Mouse (Mus musculus) stomach, embryonic 16.5 days (tissue): Measurements from ENCODE around the gene Fryl. TPM values are rescaled to one million over a fixed set of nuclear protein-coding genes. Genes with fewer than 3 reads are reported as not detected.
A peak's percentile ranks its signal among the peaks of the same experiment; 100 is the strongest.

ENCODE experiments used
- ATAC-seq: fragments of 200-750 bp; cut with Nextera tagmentation; 2 replicates; pipeline ENCODE4 v1.8.0; 2017; ENCODE audit warnings: moderate number of reproducible peaks, moderate TSS enrichment; ENCODE audit not compliant: insufficient read depth, low FRiP score
- H3K27ac ChIP-seq: fragments of 300-500 bp; sonication (generic); 2 replicates; pipeline ENCODE4 v1.5.1; 2014; ENCODE audit warnings: low read length
- H3K27me3 ChIP-seq: fragments of 300-500 bp; sonication (generic); 2 replicates; pipeline ENCODE4 v1.6.1; 2014; ENCODE audit warnings: low read length, control low read depth, mixed read lengths; ENCODE audit not compliant: control insufficient read depth, insufficient read depth
- H3K36me3 ChIP-seq: fragments of 300-500 bp; sonication (generic); 2 replicates; pipeline ENCODE4 v1.6.1; 2014; ENCODE audit warnings: low read length; ENCODE audit not compliant: control insufficient read depth, insufficient read depth
- H3K4me1 ChIP-seq: fragments of 300-500 bp; sonication (generic); 2 replicates; pipeline ENCODE4 v1.6.1; 2014; ENCODE audit warnings: low read length, control low read depth, mixed read lengths; ENCODE audit not compliant: control insufficient read depth, insufficient read depth
- H3K4me2 ChIP-seq: fragments of 300-500 bp; sonication (generic); 2 replicates; pipeline ENCODE4 v1.6.1; 2014; ENCODE audit warnings: low read depth, low read length, mixed read lengths
- H3K4me3 ChIP-seq: fragments of 300-500 bp; sonication (generic); replicated peaks from 2 replicates; pipeline ENCODE4 v1.5.1; 2014; ENCODE audit warnings: mild to moderate bottlenecking, low read length
- H3K9ac ChIP-seq: fragments of 300-500 bp; sonication (generic); 2 replicates; pipeline ENCODE4 v1.6.1; 2014; ENCODE audit warnings: low read length
- H3K9me3 ChIP-seq: fragments of 300-500 bp; sonication (generic); replicated peaks from 2 replicates; pipeline ENCODE4 v1.6.1; 2016; ENCODE audit warnings: low read length, control low read depth; ENCODE audit not compliant: control insufficient read depth
- whole genome bisulfite sequencing: fragments of 180-500 bp; shearing (Covaris S2); extraction: QIAGEN DNeasy Blood & Tissue Kit; methylation state at CpG from one replicate; pipeline ENCODE4 v1.1.7; 2014; 5-methylcytosine and 5-hydroxymethylcytosine counted together
- polyA plus RNA-seq: library from polyadenylated mRNA; unstranded; fragments of >200 nt; fragmentation: Nextera tagmentation; extraction: Ambion mirVana; gene quantifications from 2 replicates; pipeline ENCODE4 v1.2.1, GENCODE M21; 2015

The Fryl gene
- polyA plus RNA-seq, 1 experiment from 2014 or later = 31.6 TPM

- no peak overlapping the region for H3K4me3 ChIP-seq
Measured at GRCm38 (mm10) chr5:73248211-73248610, 8.2 kb downstream of the Fryl start.

GRCm38 (mm10) chr5:73246414-73246813 is 10.0 kb downstream of the Fryl start:
- Histone ChIP-seq H3K4me1 (peaks cover 2% of the 10 kb centered on the region), H3K4me2 (no peak overlapping the region), H3K36me3 (no peaks in the 10 kb centered on the region), H3K27ac (no peak overlapping the region), H3K9ac (no peak overlapping the region), H3K27me3 (no peaks in the 10 kb centered on the region), H3K9me3 (no peaks in the 10 kb centered on the region), H3K4me3 (no peak overlapping the region)
- WGBS = 82% methylated on average over 6 of the region's 6 CpGs
- no peak for ATAC-seq

More at GRCm38 (mm10) chr5:73248211-73248610, 8.2 kb downstream of the Fryl start:
- WGBS = 79% methylated on average over 8 of the region's 8 CpGs
- Histone ChIP-seq H3K9me3 (no peaks in the 10 kb centered on the region), H3K4me1 (peaks cover 8% of the 10 kb centered on the region), H3K9ac (no peak overlapping the region), H3K36me3 (no peaks in the 10 kb centered on the region), H3K27me3 (no peaks in the 10 kb centered on the region), H3K4me2 (no peak overlapping the region), H3K27ac (no peak overlapping the region)
- no peak for ATAC-seq

- Histone ChIP-seq H3K4me3 (no peak overlapping the region), H3K27ac (no peak overlapping the region), H3K4me1 (peaks cover 2% of the 10 kb centered on the region), H3K36me3 (no peaks in the 10 kb centered on the region), H3K27me3 (no peaks in the 10 kb centered on the region), H3K9me3 (no peaks in the 10 kb centered on the region), H3K9ac (no peak overlapping the region), H3K4me2 (peak overlapping the region; percentile 31)
- 49% methylated on average over 13 of the region's 13 CpGs for WGBS
- peak; percentile 47; the same call in 1 of the 2 replicates for ATAC-seq
Measured at GRCm38 (mm10) chr5:73244403-73244802, 12.0 kb downstream of the Fryl start.

GRCm38 (mm10) chr5:73241966-73242365 is 14.5 kb downstream of the Fryl start:
- no peak for ATAC-seq
- whole genome bisulfite sequencing = 74% methylated on average over 8 of the region's 8 CpGs
- Histone ChIP-seq H3K4me3 (no peak overlapping the region), H3K27ac (no peak overlapping the region), H3K9me3 (no peaks in the 10 kb centered on the region), H3K36me3 (no peaks in the 10 kb centered on the region), H3K27me3 (no peaks in the 10 kb centered on the region), H3K4me1 (peaks cover 2% of the 10 kb centered on the region), H3K4me2 (no peak overlapping the region), H3K9ac (no peak overlapping the region)

- ATAC-seq = no peak
- H3K36me3 ChIP-seq = no peaks in the 10 kb centered on the region
- H3K9ac ChIP-seq = no peak overlapping the region
- H3K9me3 ChIP-seq = no peaks in the 10 kb centered on the region
- H3K27me3 ChIP-seq = no peaks in the 10 kb centered on the region
- peaks cover 2% of the 10 kb centered on the region for H3K4me1 ChIP-seq
- no peak overlapping the region for H3K4me3 ChIP-seq
- H3K27ac ChIP-seq = no peak overlapping the region
- no peak overlapping the region for H3K4me2 ChIP-seq
- 58% methylated on average over 10 of the region's 10 CpGs for WGBS
Measured at GRCm38 (mm10) chr5:73241332-73241731, 15.1 kb downstream of the Fryl start.

GRCm38 (mm10) chr5:73240391-73240790 is 16.0 kb downstream of the Fryl start:
- no peaks in the 10 kb centered on the region for H3K27me3 ChIP-seq
- H3K4me3 ChIP-seq = no peak overlapping the region
- no peak overlapping the region for H3K27ac ChIP-seq
- H3K9ac ChIP-seq = no peak overlapping the region
- no peaks in the 10 kb centered on the region for H3K36me3 ChIP-seq
- WGBS = 94% methylated on average over 6 of the region's 6 CpGs
- H3K4me2 ChIP-seq = no peak overlapping the region
- no peak for ATAC-seq
- no peaks in the 10 kb centered on the region for H3K9me3 ChIP-seq
- H3K4me1 ChIP-seq = peaks cover 2% of the 10 kb centered on the region

GRCm38 (mm10) chr5:73236894-73237334 is 19.5 kb downstream of the Fryl start:
- no peak overlapping the region for H3K4me3 ChIP-seq
- H3K27ac ChIP-seq = no peak overlapping the region
- 39% methylated on average over 6 of the region's 6 CpGs for WGBS
- peaks cover 18% of the 10 kb centered on the region for H3K4me1 ChIP-seq
- no peak for ATAC-seq
- no peaks in the 10 kb centered on the region for H3K9me3 ChIP-seq
- no peak overlapping the region for H3K9ac ChIP-seq
- H3K36me3 ChIP-seq = no peaks in the 10 kb centered on the region
- no peaks in the 10 kb centered on the region for H3K27me3 ChIP-seq
- H3K4me2 ChIP-seq = no peak overlapping the region

- Histone ChIP-seq H3K4me3 (no peak overlapping the region), H3K9ac (no peak overlapping the region), H3K9me3 (no peaks in the 10 kb centered on the region), H3K36me3 (no peaks in the 10 kb centered on the region), H3K4me2 (no peak overlapping the region), H3K27ac (no peak overlapping the region), H3K27me3 (no peaks in the 10 kb centered on the region), H3K4me1 (peaks cover 19% of the 10 kb centered on the region)
- WGBS = 78% methylated on average over 5 of the region's 5 CpGs
- ATAC-seq = no peak
Measured at GRCm38 (mm10) chr5:73235201-73235600, 21.2 kb downstream of the Fryl start.

GRCm38 (mm10) chr5:73233018-73233881 is 23.2 kb downstream of the Fryl start:
- Histone ChIP-seq H3K36me3 (no peaks in the 10 kb centered on the region), H3K4me2 (no peak overlapping the region), H3K9ac (no peak overlapping the region), H3K4me3 (no peak overlapping the region), H3K27me3 (no peaks in the 10 kb centered on the region), H3K9me3 (no peaks in the 10 kb centered on the region), H3K4me1 (peaks cover 23% of the 10 kb centered on the region), H3K27ac (no peak overlapping the region)
- 52% methylated on average over 17 of the region's 17 CpGs for WGBS
- ATAC-seq = no peak; the same call in 1 of the 2 replicates
